Mouse (Mus musculus) bone marrow, adult 2 months (tissue): Measurements from ENCODE around the gene Ramp1. TPM values are rescaled to one million over a fixed set of nuclear protein-coding genes. Genes with fewer than 3 reads are reported as not detected.

Experiments used
- H3K27ac ChIP-seq: fragments of 200-500 bp; 2 replicates; pipeline ENCODE4 v1.5.1; 2012; ENCODE audit warnings: low read depth, mild to moderate bottlenecking, control low read depth, inconsistent platforms, low read length; ENCODE audit not compliant: control insufficient read depth, poor library complexity, insufficient read depth
- H3K4me1 ChIP-seq: fragments of 200-500 bp; 2 replicates; pipeline ENCODE4 v1.6.1; 2011; ENCODE audit warnings: low read length; ENCODE audit not compliant: control insufficient read depth, insufficient read depth
- H3K4me3 ChIP-seq: fragments of 200-500 bp; replicated peaks from 2 replicates; pipeline ENCODE3; 2011; ENCODE audit warnings: mild to moderate bottlenecking, low read depth, low read length, control low read depth; ENCODE audit not compliant: control insufficient read depth
- CTCF ChIP-seq: fragments of 200-500 bp; IDR thresholded peaks from 2 replicates; pipeline ENCODE4 v1.5.1; 2011; ENCODE audit warnings: low read length, control low read depth; ENCODE audit not compliant: control insufficient read depth, insufficient read depth
- POLR2A ChIP-seq: fragments of 200-500 bp; IDR thresholded peaks from 2 replicates; pipeline ENCODE4 v1.6.1; 2011; ENCODE audit warnings: low read depth, mild to moderate bottlenecking, control low read depth, low read length, borderline replicate concordance; ENCODE audit not compliant: control insufficient read depth
- WGBS: fragments of 180-500 bp; shearing (Covaris S2); methylation state at CpG from one replicate; pipeline ENCODE4 v1.1.7; 2018; 5-methylcytosine and 5-hydroxymethylcytosine counted together
- polyA plus RNA-seq: library from polyadenylated mRNA; stranded (reverse); fragments of >200 nt; gene quantifications from 2 replicates; pipeline ENCODE4 v1.2.4, GENCODE M21; 2011; ENCODE audit warnings: low replicate concordance; ENCODE audit not compliant: missing spikeins, insufficient read depth, insufficient read length

Gene Ramp1
- polyA plus RNA-seq, 1 experiment, result 22.2 TPM

DNA sequence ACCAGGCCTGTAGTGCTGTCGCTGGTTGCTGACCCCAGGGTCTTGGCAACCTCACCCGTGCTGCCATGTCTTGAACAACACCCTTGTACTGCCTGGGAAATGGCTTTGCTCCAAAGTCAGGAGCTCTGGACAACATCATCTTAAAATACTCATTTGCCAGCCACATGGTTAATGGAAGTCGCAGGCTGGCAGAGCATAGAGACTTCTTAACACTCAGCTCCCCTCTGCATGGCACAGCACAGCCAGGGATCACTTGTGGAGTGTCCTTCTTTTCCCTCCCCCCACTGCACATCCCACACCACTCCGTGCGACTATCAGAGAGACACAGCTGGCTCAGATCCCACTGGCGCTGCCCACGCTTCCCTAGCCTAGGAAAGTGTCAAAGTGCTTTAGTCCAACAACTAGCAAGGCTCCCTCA lies 32.0 kb downstream of the Ramp1 start:
- H3K4me1 ChIP-seq, result peaks cover 6% of the 10 kb centered on the region; the same call in 1 of the 2 replicates
- H3K27ac ChIP-seq, result no peak overlapping the region
- TF ChIP-seq POLR2A (no peak), CTCF (no peak)
- no peak overlapping the region for H3K4me3 ChIP-seq
- 72% methylated on average over 7 of the region's 7 CpGs for WGBS

- Histone ChIP-seq H3K27ac (no peak overlapping the region), H3K4me3 (no peak overlapping the region), H3K4me1 (peaks cover 9% of the 10 kb centered on the region; the same call in 1 of the 2 replicates)
- 81% methylated on average over 1 of the region's 1 CpGs for WGBS
- TF ChIP-seq POLR2A, result no peak
- no peak for TF ChIP-seq CTCF
These were observed 35.6 kb downstream of the Ramp1 start for GRCm38 (mm10) chr1:91215264-91215663.

GRCm38 (mm10) chr1:91215981-91216380 lies 36.4 kb downstream of the Ramp1 start:
- H3K4me3 ChIP-seq, result no peak overlapping the region
- WGBS, result 0% methylated on average over 1 of the region's 1 CpGs
- no peak overlapping the region for H3K27ac ChIP-seq
- H3K4me1 ChIP-seq, result peaks cover 10% of the 10 kb centered on the region; the same call in 1 of the 2 replicates
- TF ChIP-seq CTCF (no peak), POLR2A (no peak)

DNA sequence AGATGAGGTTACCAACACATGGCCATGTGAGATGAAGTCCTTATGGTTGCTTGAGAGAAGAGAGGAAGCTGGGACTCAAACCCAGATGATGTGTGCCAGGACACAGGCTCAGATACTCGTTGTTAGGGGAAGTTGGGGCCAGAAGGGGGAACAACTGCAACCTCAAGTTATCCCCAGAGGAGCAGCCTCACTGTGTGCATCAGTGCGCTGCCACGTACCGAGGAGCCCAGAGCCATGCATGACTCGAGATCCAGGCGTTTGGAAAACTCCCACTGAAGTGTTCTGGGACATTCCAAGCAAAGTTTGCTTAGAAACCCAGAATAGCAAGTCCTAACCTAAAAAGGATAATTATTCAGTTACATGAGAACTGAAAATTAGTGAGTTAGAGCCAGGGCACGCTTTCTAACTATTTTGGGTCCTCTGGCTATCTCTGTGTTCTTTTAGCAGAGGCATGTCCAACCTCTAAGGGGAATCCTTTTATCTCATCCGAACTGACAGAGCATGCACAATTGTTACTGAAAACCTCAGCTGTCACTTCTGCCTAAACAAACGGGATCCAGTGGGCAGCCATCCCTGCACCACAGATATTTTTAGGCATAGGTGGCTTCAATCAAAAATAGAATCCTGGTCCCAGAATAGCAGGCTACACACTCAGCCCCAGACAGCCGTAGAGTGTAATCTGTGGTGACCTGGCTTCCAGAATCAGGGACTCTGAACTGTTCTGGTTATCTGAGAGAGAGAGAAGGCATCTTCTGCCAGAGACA lies 37.1 kb downstream of the Ramp1 start:
- 13% methylated on average over 10 of the region's 10 CpGs for WGBS
- TF ChIP-seq CTCF (no peak), POLR2A (no peak)
- peaks cover 10% of the 10 kb centered on the region; the same call in 1 of the 2 replicates for H3K4me1 ChIP-seq
- no peak overlapping the region for H3K4me3 ChIP-seq
- H3K27ac ChIP-seq, result peak overlapping the region; percentile 11; the same call in 1 of the 2 replicates

DNA sequence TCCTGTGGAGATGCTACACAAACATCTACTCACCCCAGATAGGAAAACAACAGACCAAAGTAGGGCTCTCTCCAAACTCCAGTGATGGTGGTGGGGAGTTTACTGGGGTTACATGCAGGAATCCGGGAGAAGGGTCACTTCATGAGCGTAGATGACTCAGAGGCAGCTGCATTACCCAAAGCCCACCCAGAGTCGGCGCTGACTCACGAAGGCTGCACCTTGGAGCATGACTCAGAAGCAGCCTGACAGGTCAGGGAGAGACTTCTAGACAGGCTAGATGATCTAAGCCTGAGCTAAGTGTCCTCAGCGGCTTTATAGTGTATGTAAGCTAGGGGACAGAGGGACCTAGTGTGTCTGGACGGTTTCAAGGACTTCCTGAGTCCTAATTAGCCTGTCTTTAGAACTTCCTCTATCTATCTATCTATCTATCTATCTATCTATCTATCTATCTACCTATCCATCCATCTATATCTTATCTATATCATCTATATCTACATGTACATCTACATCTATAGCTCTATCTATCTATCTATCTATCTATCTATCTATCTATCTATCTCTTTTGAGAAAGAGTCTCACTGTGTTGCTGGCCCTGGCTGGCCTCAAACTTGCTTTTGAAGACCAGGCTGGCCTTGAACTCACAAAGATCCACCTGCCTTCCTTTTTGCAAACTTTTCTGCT lies 40.2 kb downstream of the Ramp1 start:
- no peak for TF ChIP-seq POLR2A
- TF ChIP-seq CTCF, result no peak
- Histone ChIP-seq H3K4me3 (no peak overlapping the region), H3K4me1 (peaks cover 10% of the 10 kb centered on the region; the same call in 1 of the 2 replicates), H3K27ac (peak overlapping the region; percentile 9; the same call in 1 of the 2 replicates)
- 75% methylated on average over 7 of the region's 7 CpGs for WGBS

DNA sequence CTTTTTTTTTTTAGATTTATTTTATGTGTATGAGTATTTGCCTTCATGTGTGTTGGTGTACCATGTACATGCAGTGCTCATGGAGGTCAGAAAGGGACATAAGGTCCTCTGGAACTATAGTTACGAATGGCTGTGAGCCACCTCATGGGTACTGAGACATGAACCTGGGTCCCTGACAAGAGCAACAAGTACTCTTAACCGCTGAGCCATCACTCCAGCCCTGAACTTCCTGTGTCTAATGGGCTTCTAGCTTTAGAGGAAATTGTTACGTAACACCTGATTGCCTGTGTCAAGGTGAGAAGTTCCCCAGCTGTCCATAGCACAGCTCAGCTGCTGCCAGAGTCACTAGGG lies 40.7 kb downstream of the Ramp1 start:
- TF ChIP-seq CTCF, result no peak
- no peak for TF ChIP-seq POLR2A

DNA sequence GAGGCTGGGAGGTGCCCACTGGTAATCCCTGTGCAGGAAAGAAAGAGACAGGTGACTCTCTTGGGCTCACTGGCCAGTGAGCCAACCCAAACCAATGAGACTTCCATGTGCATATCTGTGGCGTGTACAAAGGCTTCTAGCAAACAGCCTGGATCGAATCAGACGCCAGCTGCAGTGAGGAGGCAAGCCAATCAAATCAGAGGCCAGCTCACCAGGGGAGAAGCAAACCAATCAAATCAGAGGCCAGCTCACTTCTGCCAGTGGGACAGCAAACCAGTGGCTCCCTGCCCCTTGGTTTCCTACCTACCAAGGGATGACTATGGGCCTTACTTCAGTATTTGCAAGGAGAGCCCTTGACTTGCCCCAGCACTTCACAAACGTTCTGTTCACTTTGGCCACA lies 46.9 kb downstream of the Ramp1 start:
- peaks cover 5% of the 10 kb centered on the region for H3K4me1 ChIP-seq
- H3K4me3 ChIP-seq, result no peak overlapping the region
- WGBS, result 75% methylated on average over 4 of the region's 4 CpGs
- no peak for TF ChIP-seq CTCF
- no peak for TF ChIP-seq POLR2A
- no peak overlapping the region for H3K27ac ChIP-seq

More for the DNA sequence above, 40.7 kb downstream of the Ramp1 start:
- H3K4me1 ChIP-seq, result peaks cover 10% of the 10 kb centered on the region; the same call in 1 of the 2 replicates
- peak overlapping the region; percentile 28; the same call in 1 of the 2 replicates for H3K27ac ChIP-seq
- 29% methylated on average over 3 of the region's 3 CpGs for WGBS
- no peak overlapping the region for H3K4me3 ChIP-seq

GRCm38 (mm10) chr1:91227381-91228054 lies 47.9 kb downstream of the Ramp1 start:
- no peak overlapping the region for H3K4me3 ChIP-seq
- H3K4me1 ChIP-seq, result peaks cover 6% of the 10 kb centered on the region
- no peak for TF ChIP-seq POLR2A
- TF ChIP-seq CTCF, result no peak
- WGBS, result 70% methylated on average over 15 of the region's 15 CpGs
- no peak overlapping the region for H3K27ac ChIP-seq

GRCm38 (mm10) chr1:91231142-91231541 lies 51.5 kb downstream of the Ramp1 start:
- no peak for TF ChIP-seq CTCF
- no peak for TF ChIP-seq POLR2A
- no peak overlapping the region for H3K27ac ChIP-seq
- no peak overlapping the region for H3K4me3 ChIP-seq
- H3K4me1 ChIP-seq, result peaks cover 6% of the 10 kb centered on the region
- 15% methylated on average over 6 of the region's 6 CpGs for WGBS
